Mouse (Mus musculus): ENCODE data around the gene Vps18. TPM values are rescaled to one million over a fixed set of nuclear protein-coding genes. Genes with fewer than 3 reads are reported as not detected.

The Vps18 gene
- polyA plus RNA-seq, 1 experiment from 2014 or later, result 8.7 TPM

- ATAC-seq (ENCODE audit: insufficient number of reproducible peaks, insufficient read depth, low FRiP score, low read depth), result no peak
- Histone ChIP-seq H3K9me3 (ENCODE audit: control insufficient read depth, low read length) (no peaks in the 10 kb centered on the region), H3K4me3 (ENCODE audit: control insufficient read depth in 1 of 2, insufficient read depth in 1 of 2, low read depth in 1 of 2, low read length in 2 of 2) (no peak overlapping the region), H3K36me3 (ENCODE audit: control insufficient read depth, insufficient read depth, low read length) (peaks cover 56% of the 10 kb centered on the region), H3K27me3 (ENCODE audit: control insufficient read depth, insufficient read depth, low read length) (no peaks in the 10 kb centered on the region), H3K27ac (replicated peaks in 1 of 2; ENCODE audit: control insufficient read depth in 1 of 2, insufficient read depth in 1 of 2, low read depth in 2 of 2, low read length in 2 of 2) (peak overlapping the region in 1 of 2 experiments; percentile 70; a peak in 2 of 4 replicates), H3K9ac (ENCODE audit: low read length) (no peak overlapping the region), H3K4me2 (ENCODE audit: low read length) (no peak overlapping the region), H3K4me1 (ENCODE audit: control insufficient read depth in 2 of 2, insufficient read depth in 2 of 2, low read length in 2 of 2) (peaks cover 11 to 20% of the 10 kb centered on the region in 2 experiments; a peak in 3 of 4 replicates)
- 82% methylated on average over 2 of the region's 2 CpGs for WGBS
Measured at GRCm38 (mm10) chr2:119298839-119299238, 10.3 kb downstream of the Vps18 start.

GRCm38 (mm10) chr2:119299981-119300818, 11.7 kb downstream of the Vps18 start:
- H3K9ac ChIP-seq (ENCODE audit: low read length), result peak overlapping the region; percentile 59
- WGBS, result 3% methylated on average over 15 of the region's 15 CpGs
- H3K27me3 ChIP-seq (ENCODE audit: control insufficient read depth, insufficient read depth, low read length), result no peaks in the 10 kb centered on the region
- H3K4me1 ChIP-seq (ENCODE audit: control insufficient read depth in 2 of 2, insufficient read depth in 2 of 2, low read length in 2 of 2), result peaks cover 16 to 31% of the 10 kb centered on the region in 2 experiments; a peak in 3 of 4 replicates
- no peaks in the 10 kb centered on the region for H3K9me3 ChIP-seq (ENCODE audit: control insufficient read depth, low read length)
- H3K4me2 ChIP-seq (ENCODE audit: low read length), result peak overlapping the region; percentile 59
- peak overlapping the region; percentile 63 to 70 for H3K27ac ChIP-seq (replicated peaks in 1 of 2; ENCODE audit: control insufficient read depth in 1 of 2, insufficient read depth in 1 of 2, low read depth in 2 of 2, low read length in 2 of 2)
- peaks cover 42% of the 10 kb centered on the region for H3K36me3 ChIP-seq (ENCODE audit: control insufficient read depth, insufficient read depth, low read length)
- peak; percentile 82 for ATAC-seq (ENCODE audit: insufficient number of reproducible peaks, insufficient read depth, low FRiP score, low read depth)
- H3K4me3 ChIP-seq (ENCODE audit: control insufficient read depth in 1 of 2, insufficient read depth in 1 of 2, low read depth in 1 of 2, low read length in 2 of 2), result peak overlapping the region in 1 of 2 experiments; percentile 23; a peak in 2 of 4 replicates

GRCm38 (mm10) chr2:119300819-119301493, 12.4 kb downstream of the Vps18 start:
- Histone ChIP-seq H3K4me3 (ENCODE audit: control insufficient read depth in 1 of 2, insufficient read depth in 1 of 2, low read depth in 1 of 2, low read length in 2 of 2) (peak overlapping the region in 1 of 2 experiments; percentile 23; a peak in 1 of 4 replicates), H3K9me3 (ENCODE audit: control insufficient read depth, low read length) (no peaks in the 10 kb centered on the region), H3K9ac (ENCODE audit: low read length) (peak overlapping the region; percentile 59), H3K4me2 (ENCODE audit: low read length) (peak overlapping the region; percentile 59), H3K27ac (replicated peaks in 1 of 2; ENCODE audit: control insufficient read depth in 1 of 2, insufficient read depth in 1 of 2, low read depth in 2 of 2, low read length in 2 of 2) (peak overlapping the region; percentile 54 to 70), H3K4me1 (ENCODE audit: control insufficient read depth in 2 of 2, insufficient read depth in 2 of 2, low read length in 2 of 2) (peaks cover 17 to 31% of the 10 kb centered on the region in 2 experiments; a peak in 3 of 4 replicates), H3K27me3 (ENCODE audit: control insufficient read depth, insufficient read depth, low read length) (no peaks in the 10 kb centered on the region), H3K36me3 (ENCODE audit: control insufficient read depth, insufficient read depth, low read length) (peaks cover 36% of the 10 kb centered on the region)
- peak; percentile 50 for ATAC-seq (ENCODE audit: insufficient number of reproducible peaks, insufficient read depth, low FRiP score, low read depth)
- 36% methylated on average over 7 of the region's 7 CpGs for WGBS

- WGBS, result 65% methylated on average over 6 of the region's 6 CpGs
- Histone ChIP-seq H3K36me3 (ENCODE audit: control insufficient read depth, insufficient read depth, low read length) (peaks cover 19% of the 10 kb centered on the region), H3K4me2 (ENCODE audit: low read length) (no peak overlapping the region), H3K4me1 (ENCODE audit: control insufficient read depth in 2 of 2, insufficient read depth in 2 of 2, low read length in 2 of 2) (peaks cover 17 to 31% of the 10 kb centered on the region in 2 experiments; a peak in 3 of 4 replicates), H3K27ac (replicated peaks in 1 of 2; ENCODE audit: control insufficient read depth in 1 of 2, insufficient read depth in 1 of 2, low read depth in 2 of 2, low read length in 2 of 2) (no peak overlapping the region), H3K9me3 (ENCODE audit: control insufficient read depth, low read length) (no peaks in the 10 kb centered on the region), H3K4me3 (ENCODE audit: control insufficient read depth in 1 of 2, insufficient read depth in 1 of 2, low read depth in 1 of 2, low read length in 2 of 2) (no peak overlapping the region), H3K9ac (ENCODE audit: low read length) (no peak overlapping the region), H3K27me3 (ENCODE audit: control insufficient read depth, insufficient read depth, low read length) (no peaks in the 10 kb centered on the region)
- no peak for ATAC-seq (ENCODE audit: insufficient number of reproducible peaks, insufficient read depth, low FRiP score, low read depth)
Measured at GRCm38 (mm10) chr2:119302876-119303275, 14.3 kb downstream of the Vps18 start.

- no peaks in the 10 kb centered on the region for H3K9me3 ChIP-seq (ENCODE audit: control insufficient read depth, low read length)
- H3K27ac ChIP-seq (replicated peaks in 1 of 2; ENCODE audit: control insufficient read depth in 1 of 2, insufficient read depth in 1 of 2, low read depth in 2 of 2, low read length in 2 of 2), result no peak overlapping the region
- H3K36me3 ChIP-seq (ENCODE audit: control insufficient read depth, insufficient read depth, low read length), result peaks cover 4% of the 10 kb centered on the region; the same call in 1 of the 2 replicates
- no peaks in the 10 kb centered on the region for H3K27me3 ChIP-seq (ENCODE audit: control insufficient read depth, insufficient read depth, low read length)
- no peak overlapping the region for H3K4me3 ChIP-seq (ENCODE audit: control insufficient read depth in 1 of 2, insufficient read depth in 1 of 2, low read depth in 1 of 2, low read length in 2 of 2)
- no peak overlapping the region for H3K9ac ChIP-seq (ENCODE audit: low read length)
- H3K4me2 ChIP-seq (ENCODE audit: low read length), result no peak overlapping the region
- H3K4me1 ChIP-seq (ENCODE audit: control insufficient read depth in 2 of 2, insufficient read depth in 2 of 2, low read length in 2 of 2), result peaks cover 17 to 31% of the 10 kb centered on the region in 2 experiments; a peak in 3 of 4 replicates
- ATAC-seq (ENCODE audit: insufficient number of reproducible peaks, insufficient read depth, low FRiP score, low read depth), result no peak
- 42% methylated on average over 3 of the region's 3 CpGs for WGBS
Measured at GRCm38 (mm10) chr2:119304391-119304790, 15.9 kb downstream of the Vps18 start.

- H3K4me2 ChIP-seq (ENCODE audit: low read length), result no peak overlapping the region
- 0 out of 4 replicates have a peak overlapping the region, but pooled peaks of 1 of the 2 experiments have one; percentile 24 for H3K27ac ChIP-seq (replicated peaks in 1 of 2; ENCODE audit: control insufficient read depth in 1 of 2, insufficient read depth in 1 of 2, low read depth in 2 of 2, low read length in 2 of 2)
- no peak overlapping the region for H3K4me3 ChIP-seq (ENCODE audit: control insufficient read depth in 1 of 2, insufficient read depth in 1 of 2, low read depth in 1 of 2, low read length in 2 of 2)
- H3K36me3 ChIP-seq (ENCODE audit: control insufficient read depth, insufficient read depth, low read length), result no peaks in the 10 kb centered on the region
- ATAC-seq (ENCODE audit: insufficient number of reproducible peaks, insufficient read depth, low FRiP score, low read depth), result no peak
- H3K9ac ChIP-seq (ENCODE audit: low read length), result no peak overlapping the region
- H3K27me3 ChIP-seq (ENCODE audit: control insufficient read depth, insufficient read depth, low read length), result no peaks in the 10 kb centered on the region
- H3K4me1 ChIP-seq (ENCODE audit: control insufficient read depth in 2 of 2, insufficient read depth in 2 of 2, low read length in 2 of 2), result peaks cover 17 to 27% of the 10 kb centered on the region in 2 experiments; a peak in 3 of 4 replicates
- 15% methylated on average over 3 of the region's 3 CpGs for WGBS
- H3K9me3 ChIP-seq (ENCODE audit: control insufficient read depth, low read length), result no peaks in the 10 kb centered on the region
Measured at GRCm38 (mm10) chr2:119304798-119305208, 16.3 kb downstream of the Vps18 start.

GRCm38 (mm10) chr2:119311544-119311943, 23.0 kb downstream of the Vps18 start:
- 40% methylated on average over 12 of the region's 12 CpGs for WGBS
- Histone ChIP-seq H3K27ac (replicated peaks in 1 of 2; ENCODE audit: control insufficient read depth in 1 of 2, insufficient read depth in 1 of 2, low read depth in 2 of 2, low read length in 2 of 2) (peak overlapping the region; percentile 59 to 60), H3K9ac (ENCODE audit: low read length) (no peak overlapping the region), H3K4me1 (ENCODE audit: control insufficient read depth in 2 of 2, insufficient read depth in 2 of 2, low read length in 2 of 2) (peaks cover 0 to 2% of the 10 kb centered on the region in 2 experiments; a peak in 1 of 4 replicates), H3K4me2 (ENCODE audit: low read length) (no peak overlapping the region), H3K4me3 (ENCODE audit: control insufficient read depth in 1 of 2, insufficient read depth in 1 of 2, low read depth in 1 of 2, low read length in 2 of 2) (no peak overlapping the region), H3K9me3 (ENCODE audit: control insufficient read depth, low read length) (peaks cover 4% of the 10 kb centered on the region; the same call in 1 of the 2 replicates), H3K27me3 (ENCODE audit: control insufficient read depth, insufficient read depth, low read length) (no peaks in the 10 kb centered on the region), H3K36me3 (ENCODE audit: control insufficient read depth, insufficient read depth, low read length) (no peaks in the 10 kb centered on the region)
- no peak for ATAC-seq (ENCODE audit: insufficient number of reproducible peaks, insufficient read depth, low FRiP score, low read depth)
